Mouse (Mus musculus) midbrain, embryonic 16.5 days (tissue): ENCODE results near the gene Kcnc3. TPM values are rescaled to one million over a fixed set of nuclear protein-coding genes. Genes with fewer than 3 reads are reported as not detected.

Experiments
- ATAC-seq: fragments of 200-750 bp; cut with Nextera tagmentation; 2 replicates; pipeline ENCODE4 v1.8.0; 2017; ENCODE audit warnings: moderate TSS enrichment
- H3K27ac ChIP-seq: fragments of 300-500 bp; sonication (generic); 2 replicates; pipeline ENCODE4 v1.5.1; 2014; ENCODE audit warnings: mild to moderate bottlenecking, low read length, mixed read lengths
- H3K27me3 ChIP-seq: fragments of 300-500 bp; sonication (generic); 2 replicates; pipeline ENCODE4 v1.6.1; 2014; ENCODE audit warnings: low read depth, low read length, mixed read lengths; ENCODE audit not compliant: control insufficient read depth, insufficient read depth
- H3K36me3 ChIP-seq: fragments of 300-500 bp; sonication (generic); 2 replicates; pipeline ENCODE4 v1.6.1; 2014; ENCODE audit warnings: mild to moderate bottlenecking, low read length, moderate library complexity, mixed read lengths; ENCODE audit not compliant: control insufficient read depth, insufficient read depth
- H3K4me1 ChIP-seq: fragments of 300-500 bp; sonication (generic); 2 replicates; pipeline ENCODE4 v1.6.1; 2014; ENCODE audit warnings: mild to moderate bottlenecking, low read length, mixed read lengths; ENCODE audit not compliant: control insufficient read depth, insufficient read depth
- H3K4me2 ChIP-seq: fragments of 300-500 bp; sonication (generic); 2 replicates; pipeline ENCODE4 v1.6.1; 2014; ENCODE audit warnings: mild to moderate bottlenecking, low read length, mixed read lengths
- H3K4me3 ChIP-seq: fragments of 300-500 bp; sonication (generic); 2 replicates; pipeline ENCODE4 v1.5.1; 2014; ENCODE audit warnings: low read depth, mild to moderate bottlenecking, low read length, moderate library complexity, mixed read lengths
- H3K9ac ChIP-seq: fragments of 300-500 bp; sonication (generic); 2 replicates; pipeline ENCODE4 v1.6.1; 2014; ENCODE audit warnings: low read depth, low read length, mixed read lengths
- H3K9me3 ChIP-seq: fragments of 300-500 bp; sonication (generic); replicated peaks from 2 replicates; pipeline ENCODE4 v1.6.1; 2014; ENCODE audit warnings: mild to moderate bottlenecking, low read length, mixed read lengths; ENCODE audit not compliant: control insufficient read depth, poor library complexity, severe bottlenecking
- WGBS: fragments of 180-500 bp; shearing (Covaris S2); extraction: QIAGEN DNeasy Blood & Tissue Kit; methylation state at CpG from one replicate; pipeline ENCODE4 v1.1.7; 2014; 5-methylcytosine and 5-hydroxymethylcytosine counted together
- polyA plus RNA-seq: library from polyadenylated mRNA; unstranded; fragments of >200 nt; fragmentation: Nextera tagmentation; extraction: Ambion mirVana; gene quantifications from 2 replicates; pipeline ENCODE4 v1.2.1, GENCODE M21; 2015

The Kcnc3 gene
- polyA plus RNA-seq, 1 experiment from 2014 or later: 6.4 TPM

DNA sequence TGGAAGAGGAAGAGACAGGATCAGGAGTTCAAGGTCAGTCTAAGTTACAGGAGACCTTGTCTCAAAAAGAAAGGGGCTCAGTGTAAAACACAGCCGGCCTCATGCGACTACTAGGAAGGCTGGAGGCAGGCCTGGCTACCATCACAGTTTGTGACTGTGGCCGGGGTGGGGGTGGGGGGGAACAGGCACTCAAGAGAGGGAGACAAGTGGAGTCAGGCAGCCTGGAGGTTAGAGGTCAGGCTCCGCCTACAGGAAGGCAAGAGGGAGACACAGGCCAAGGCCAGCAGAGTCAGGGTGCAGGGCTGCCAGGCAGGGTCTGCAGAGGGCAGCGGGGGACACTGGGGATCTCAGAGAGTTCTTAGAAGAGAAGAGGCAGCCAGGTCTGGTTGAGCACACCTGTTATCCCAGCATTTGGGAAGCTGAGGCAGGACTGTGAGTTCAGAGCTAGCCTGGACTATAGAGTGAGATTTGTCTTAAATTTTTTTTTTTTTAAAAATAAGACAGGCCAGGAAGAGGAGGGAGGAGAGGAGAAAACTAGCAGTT lies 6.6 kb downstream of the Kcnc3 start:
- WGBS: 56% methylated on average over 5 of the region's 5 CpGs
- Histone ChIP-seq H3K9me3 (no peaks in the 10 kb centered on the region), H3K4me2 (no peak overlapping the region)

DNA sequence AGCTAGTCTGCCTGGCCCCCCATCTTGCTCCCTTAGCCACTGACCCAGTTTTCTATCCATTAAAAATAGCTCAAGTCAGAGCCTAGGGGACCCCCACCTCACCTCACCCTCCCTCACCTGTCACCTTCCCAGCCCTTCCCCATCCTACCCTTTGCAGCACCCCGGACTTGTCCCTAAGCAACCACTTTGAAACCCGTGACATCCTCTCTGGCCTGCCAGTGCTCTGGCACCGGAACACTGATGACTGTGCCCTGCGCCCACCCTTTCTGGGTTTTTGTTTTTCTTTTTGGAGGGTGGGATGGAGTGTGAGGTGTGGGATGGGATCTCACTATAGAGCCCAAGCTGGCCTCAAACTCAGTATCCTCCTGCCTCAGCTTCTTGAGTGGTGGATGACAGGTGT lies 7.2 kb downstream of the Kcnc3 start:
- ATAC-seq: no peak
- Histone ChIP-seq H3K27me3 (peaks cover 6% of the 10 kb centered on the region), H3K4me3 (no peak overlapping the region), H3K4me1 (peaks cover 16% of the 10 kb centered on the region), H3K36me3 (peaks cover 3% of the 10 kb centered on the region; the same call in 1 of the 2 replicates), H3K9me3 (no peaks in the 10 kb centered on the region), H3K4me2 (no peak overlapping the region), H3K9ac (no peak overlapping the region), H3K27ac (no peak overlapping the region)
- 91% methylated on average over 4 of the region's 4 CpGs for WGBS

More for the DNA sequence above, 6.6 kb downstream of the Kcnc3 start:
- no peak for ATAC-seq
- no peak overlapping the region for H3K9ac ChIP-seq
- H3K4me3 ChIP-seq: no peak overlapping the region
- H3K36me3 ChIP-seq: peaks cover 3% of the 10 kb centered on the region; the same call in 1 of the 2 replicates
- H3K27me3 ChIP-seq: peaks cover 2% of the 10 kb centered on the region
- peaks cover 22% of the 10 kb centered on the region for H3K4me1 ChIP-seq
- no peak overlapping the region for H3K27ac ChIP-seq

- peaks cover 11% of the 10 kb centered on the region; the same call in 1 of the 2 replicates for H3K27me3 ChIP-seq
- WGBS: 84% methylated on average over 11 of the region's 12 CpGs
- H3K36me3 ChIP-seq: peaks cover 3% of the 10 kb centered on the region; the same call in 1 of the 2 replicates
- H3K4me3 ChIP-seq: no peak overlapping the region
- no peaks in the 10 kb centered on the region for H3K9me3 ChIP-seq
- peaks cover 10% of the 10 kb centered on the region for H3K4me1 ChIP-seq
- H3K4me2 ChIP-seq: no peak overlapping the region
- no peak for ATAC-seq
- no peak overlapping the region for H3K9ac ChIP-seq
- H3K27ac ChIP-seq: no peak overlapping the region
Observed at GRCm38 (mm10) chr7:44598336-44598735, 7.9 kb downstream of the Kcnc3 start.

DNA sequence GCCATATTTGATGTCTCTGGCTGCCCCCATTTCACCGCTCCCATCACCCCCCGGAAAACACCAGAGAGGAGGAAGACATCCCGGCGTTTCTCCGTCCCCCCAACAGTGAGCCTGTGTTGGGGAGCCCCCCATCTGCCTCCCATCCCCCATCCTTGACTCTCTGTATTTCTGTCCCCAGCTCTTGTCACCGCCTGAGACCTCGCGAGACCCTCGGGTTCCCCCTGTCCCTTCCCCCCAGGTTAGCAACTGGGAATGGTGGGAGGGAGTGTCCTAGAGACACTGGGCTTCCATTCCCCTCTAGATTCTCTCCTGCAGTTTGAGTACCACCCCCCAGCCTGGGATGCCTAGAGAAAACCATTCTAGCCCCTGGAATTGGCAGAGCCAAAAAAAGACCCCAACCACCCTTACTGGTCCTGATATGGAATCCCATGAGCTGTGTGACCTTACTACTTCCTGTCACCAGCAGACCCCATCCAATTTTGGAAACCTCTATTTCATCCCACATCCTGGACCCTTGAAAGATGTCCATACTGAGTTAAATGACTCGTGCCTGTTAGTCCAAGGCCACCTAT lies 10.3 kb downstream of the Kcnc3 start:
- H3K27ac ChIP-seq: no peak overlapping the region
- H3K4me2 ChIP-seq: no peak overlapping the region
- no peaks in the 10 kb centered on the region for H3K4me1 ChIP-seq
- H3K9ac ChIP-seq: no peak overlapping the region
- WGBS: 87% methylated on average over 10 of the region's 10 CpGs
- no peak overlapping the region for H3K4me3 ChIP-seq
- H3K27me3 ChIP-seq: peaks cover 25% of the 10 kb centered on the region
- ATAC-seq: no peak
- no peaks in the 10 kb centered on the region for H3K9me3 ChIP-seq
- peaks cover 2% of the 10 kb centered on the region; the same call in 1 of the 2 replicates for H3K36me3 ChIP-seq

DNA sequence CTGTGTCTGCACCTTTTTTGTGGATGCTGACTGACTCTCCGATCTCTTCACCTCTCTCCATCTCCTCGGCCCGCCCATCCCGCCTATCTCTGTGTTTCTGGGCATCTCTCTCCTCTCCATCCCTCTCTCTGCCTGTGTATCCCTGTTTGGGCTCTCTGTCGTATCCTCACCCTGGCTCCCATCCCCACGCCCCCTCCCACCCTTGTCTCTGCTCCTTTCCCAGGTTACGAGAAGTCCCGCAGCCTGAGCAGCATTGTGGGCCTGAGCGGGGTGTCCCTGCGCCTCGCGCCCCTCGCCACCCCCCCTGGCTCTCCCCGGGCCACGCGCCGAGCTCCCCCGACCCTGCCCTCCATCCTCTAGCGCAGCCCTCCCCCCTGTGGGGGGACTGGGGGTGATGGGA lies 11.2 kb downstream of the Kcnc3 start:
- H3K9ac ChIP-seq: no peak overlapping the region
- H3K4me3 ChIP-seq: no peak overlapping the region
- peaks cover 31% of the 10 kb centered on the region for H3K27me3 ChIP-seq
- ATAC-seq: no peak
- no peaks in the 10 kb centered on the region for H3K4me1 ChIP-seq
- H3K36me3 ChIP-seq: no peaks in the 10 kb centered on the region
- H3K9me3 ChIP-seq: no peaks in the 10 kb centered on the region
- H3K27ac ChIP-seq: no peak overlapping the region
- H3K4me2 ChIP-seq: no peak overlapping the region
- 18% methylated on average over 18 of the region's 19 CpGs for WGBS

- Histone ChIP-seq H3K4me3 (no peak overlapping the region), H3K27me3 (peaks cover 31% of the 10 kb centered on the region), H3K9me3 (no peaks in the 10 kb centered on the region), H3K36me3 (no peaks in the 10 kb centered on the region), H3K4me1 (no peaks in the 10 kb centered on the region), H3K4me2 (no peak overlapping the region), H3K9ac (no peak overlapping the region), H3K27ac (no peak overlapping the region)
- 16% methylated on average over 11 of the region's 11 CpGs for WGBS
- no peak for ATAC-seq
Observed at GRCm38 (mm10) chr7:44602443-44602842, 12.0 kb downstream of the Kcnc3 start.

GRCm38 (mm10) chr7:44603186-44603855 lies 12.9 kb downstream of the Kcnc3 start:
- H3K4me1 ChIP-seq: no peaks in the 10 kb centered on the region
- no peaks in the 10 kb centered on the region for H3K36me3 ChIP-seq
- peaks cover 31% of the 10 kb centered on the region for H3K27me3 ChIP-seq
- no peak overlapping the region for H3K4me2 ChIP-seq
- WGBS: 3% methylated on average over 20 of the region's 20 CpGs
- no peak for ATAC-seq
- H3K9ac ChIP-seq: no peak overlapping the region
- no peaks in the 10 kb centered on the region for H3K9me3 ChIP-seq
- H3K4me3 ChIP-seq: no peak overlapping the region
- H3K27ac ChIP-seq: no peak overlapping the region

GRCm38 (mm10) chr7:44604139-44604606 lies 13.7 kb downstream of the Kcnc3 start:
- peaks cover 31% of the 10 kb centered on the region for H3K27me3 ChIP-seq
- peak overlapping the region; percentile 48 for H3K4me2 ChIP-seq
- H3K9me3 ChIP-seq: no peaks in the 10 kb centered on the region
- H3K9ac ChIP-seq: peak overlapping the region; percentile 33; the same call in 1 of the 2 replicates
- no peak overlapping the region for H3K27ac ChIP-seq
- peak; percentile 46 for ATAC-seq
- 2% methylated on average over 18 of the region's 25 CpGs for WGBS
- peak overlapping the region; percentile 28 for H3K4me3 ChIP-seq
- no peaks in the 10 kb centered on the region for H3K36me3 ChIP-seq
- no peaks in the 10 kb centered on the region for H3K4me1 ChIP-seq

DNA sequence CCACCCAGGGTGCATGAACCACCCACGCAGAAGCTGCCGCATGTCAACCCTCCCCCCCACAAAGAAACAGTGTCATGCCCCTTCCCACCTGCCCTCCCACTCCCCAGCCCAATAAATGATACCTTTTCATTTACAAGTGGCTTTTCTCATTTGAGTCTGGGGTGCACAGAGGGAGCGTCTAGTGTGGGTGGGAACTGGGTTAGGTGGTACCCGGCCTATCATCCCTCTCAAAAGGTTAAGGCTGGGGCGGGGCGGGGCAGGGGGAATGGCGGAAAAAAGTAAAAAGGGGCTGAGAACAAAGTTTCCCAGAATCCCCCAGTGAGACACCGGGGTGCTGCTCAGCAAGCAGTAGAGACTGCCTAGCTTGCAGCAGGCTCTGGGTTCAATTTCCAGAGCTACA lies 14.2 kb downstream of the Kcnc3 start:
- peaks cover 31% of the 10 kb centered on the region for H3K27me3 ChIP-seq
- ATAC-seq: no peak; the same call in 1 of the 2 replicates
- H3K36me3 ChIP-seq: no peaks in the 10 kb centered on the region
- WGBS: under 1% methylated on average over 8 of the region's 8 CpGs
- no peaks in the 10 kb centered on the region for H3K9me3 ChIP-seq
- H3K4me1 ChIP-seq: no peaks in the 10 kb centered on the region
- H3K27ac ChIP-seq: no peak overlapping the region
- H3K4me3 ChIP-seq: peak overlapping the region; percentile 28
- peak overlapping the region; percentile 48 for H3K4me2 ChIP-seq
- peak overlapping the region; percentile 33; the same call in 1 of the 2 replicates for H3K9ac ChIP-seq
